Mouse (Mus musculus) cerebral cortex, adult 2 months (tissue): ENCODE data around the gene Rbm43.

Experiments used
- WGBS: fragments of 180-500 bp; shearing (Covaris S2); methylation state at CpG from one replicate; pipeline ENCODE4 v1.1.7; 2018; 5-methylcytosine and 5-hydroxymethylcytosine counted together

Gene Rbm43

DNA sequence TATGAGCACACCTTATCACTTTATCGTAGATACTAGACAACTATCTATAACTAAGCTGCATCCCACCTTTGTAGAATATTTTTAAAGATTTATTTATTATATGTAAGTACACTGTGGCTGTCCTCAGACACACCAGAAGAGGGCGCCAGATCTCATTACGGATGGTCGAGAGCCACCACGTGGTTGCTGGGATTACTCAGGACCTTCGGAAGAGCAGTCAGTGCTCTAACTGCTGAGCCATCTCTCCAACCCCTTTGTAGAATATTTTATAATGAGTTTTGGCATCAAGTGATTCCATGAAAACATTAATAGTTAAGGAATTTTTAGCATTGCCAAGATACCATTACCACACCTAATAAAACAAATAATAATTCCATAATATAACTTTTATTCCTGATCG is 20.4 kb downstream of the Rbm43 start:
- whole genome bisulfite sequencing, result 46% methylated on average over 7 of the region's 7 CpGs

DNA sequence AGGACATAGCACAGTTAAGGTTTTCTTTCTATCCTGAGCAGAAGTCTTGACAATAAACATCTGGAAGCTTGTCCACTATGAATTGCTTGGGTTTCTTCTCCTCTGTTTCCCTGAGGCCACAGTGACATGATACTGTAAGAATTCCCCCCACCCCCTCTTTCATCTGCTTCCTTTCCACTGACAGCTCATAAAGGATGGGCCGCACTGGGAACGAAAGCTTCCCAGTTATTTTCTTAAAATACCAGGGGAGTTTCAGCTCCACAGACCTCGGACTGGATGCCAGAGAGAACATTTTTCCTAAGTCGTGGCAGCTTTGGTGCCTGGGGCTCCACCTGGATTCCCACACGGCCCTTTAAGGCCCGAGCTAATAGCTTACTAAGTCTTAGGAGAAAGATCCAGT is 22.2 kb downstream of the Rbm43 start:
- 79% methylated on average over 6 of the region's 6 CpGs for WGBS

DNA sequence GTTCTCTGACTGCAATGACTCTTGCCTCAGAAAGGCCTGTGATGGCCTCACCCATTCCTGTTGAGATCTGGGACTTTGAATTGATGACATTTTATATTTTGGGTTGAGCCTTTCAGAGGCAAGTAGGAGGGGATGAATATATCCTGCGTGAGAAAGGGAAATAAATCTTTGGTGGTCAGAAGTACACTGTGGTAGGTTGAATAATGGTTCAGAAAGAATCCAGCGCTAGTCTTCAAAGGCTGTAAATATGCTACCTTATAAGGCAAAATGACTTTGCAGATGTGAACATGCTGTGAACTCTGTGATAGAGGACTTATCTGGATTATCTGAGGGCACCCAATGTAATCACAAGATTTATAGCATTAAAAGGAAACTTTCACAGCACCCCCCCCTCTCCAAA is 23.1 kb downstream of the Rbm43 start:
- WGBS, result 94% methylated on average over 2 of the region's 2 CpGs

DNA sequence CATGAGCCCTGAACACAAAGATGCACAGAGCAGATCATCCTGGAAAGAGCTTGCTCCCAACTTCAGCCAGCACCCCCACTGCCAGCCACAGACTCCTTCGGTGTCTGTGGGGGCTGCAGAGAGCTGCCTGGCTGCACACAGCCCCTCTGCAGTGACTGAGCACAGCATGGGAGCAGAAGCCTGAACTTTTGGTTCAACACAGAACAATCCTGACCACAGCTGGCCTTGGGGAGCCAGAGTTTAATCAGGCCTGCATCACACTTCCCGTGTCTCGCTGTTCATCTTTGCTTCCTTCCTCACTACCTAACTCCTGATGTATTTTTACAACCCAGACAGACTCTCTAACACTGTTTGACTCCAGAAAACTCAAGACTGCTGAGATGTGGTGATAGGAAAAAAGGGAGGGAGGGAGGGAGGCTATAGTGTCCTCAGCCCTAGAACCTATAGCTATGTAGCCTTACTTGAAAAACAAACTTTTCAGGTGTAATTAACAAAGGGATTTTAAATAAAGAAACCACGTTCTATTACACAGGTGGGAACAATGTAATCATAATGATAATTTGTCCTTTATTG is 27.3 kb downstream of the Rbm43 start:
- WGBS, result 68% methylated on average over 4 of the region's 4 CpGs

DNA sequence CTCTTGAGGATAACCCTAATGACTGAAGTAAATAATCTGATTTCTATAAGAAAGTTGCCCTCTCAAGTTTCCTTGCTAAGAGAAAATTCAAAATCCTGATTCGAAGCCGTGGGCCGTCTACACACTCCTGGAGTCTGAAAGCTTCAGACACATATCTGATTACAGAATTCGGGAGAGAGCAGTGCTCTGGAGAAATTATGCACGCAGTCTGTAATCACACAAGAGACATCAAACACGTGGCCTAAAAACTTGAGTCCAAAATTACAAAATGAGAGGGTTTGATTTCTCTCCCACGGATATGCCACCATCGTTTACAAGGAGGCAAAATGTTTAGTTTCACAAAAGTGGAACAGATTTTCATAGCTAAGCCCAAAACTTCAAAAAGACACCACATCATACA is 29.3 kb downstream of the Rbm43 start:
- 55% methylated on average over 8 of the region's 8 CpGs for WGBS

DNA sequence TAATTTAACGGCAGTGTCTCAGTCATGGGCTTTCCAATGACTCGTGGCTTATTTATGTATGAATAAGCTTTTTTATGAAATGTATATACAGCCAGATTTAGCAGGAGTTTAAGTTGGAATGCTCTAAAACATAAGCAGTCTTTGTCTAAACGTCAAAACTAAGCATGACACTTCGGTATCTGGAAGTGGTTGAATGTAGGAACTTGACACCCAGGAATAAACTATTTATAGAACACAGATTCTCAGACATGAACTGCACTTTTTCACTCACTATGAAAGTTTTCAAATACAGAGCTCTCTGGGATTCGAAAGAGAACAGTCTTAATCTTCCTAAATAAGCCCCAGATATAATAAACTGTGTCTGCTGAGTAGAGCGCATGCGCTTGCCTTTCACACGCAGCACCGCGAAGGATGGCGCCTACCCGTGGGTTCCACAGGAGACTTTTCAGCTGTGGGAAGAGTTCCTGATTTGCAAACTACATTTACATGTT is 42.5 kb downstream of the Rbm43 start:
- WGBS, result 60% methylated on average over 12 of the region's 12 CpGs

DNA sequence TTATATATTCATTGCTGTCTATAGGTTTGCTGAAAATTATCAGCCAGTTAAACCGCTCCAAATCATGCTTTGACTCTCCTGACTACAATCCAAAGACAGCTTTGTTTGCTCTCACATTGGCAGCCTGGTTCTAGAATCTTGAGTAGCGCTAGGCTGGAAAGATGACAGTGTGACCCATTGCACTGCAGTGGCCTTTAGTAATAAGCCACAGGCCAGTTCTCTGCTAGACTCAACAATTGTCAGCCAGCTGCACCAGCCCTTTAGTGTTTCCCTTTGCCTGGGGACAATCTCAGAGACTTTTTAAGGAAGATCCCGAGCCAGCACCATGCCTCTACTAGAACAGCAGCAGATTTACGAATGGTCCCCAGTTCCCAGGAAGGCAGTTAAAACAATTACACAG is 44.0 kb downstream of the Rbm43 start:
- 93% methylated on average over 4 of the region's 4 CpGs for WGBS

DNA sequence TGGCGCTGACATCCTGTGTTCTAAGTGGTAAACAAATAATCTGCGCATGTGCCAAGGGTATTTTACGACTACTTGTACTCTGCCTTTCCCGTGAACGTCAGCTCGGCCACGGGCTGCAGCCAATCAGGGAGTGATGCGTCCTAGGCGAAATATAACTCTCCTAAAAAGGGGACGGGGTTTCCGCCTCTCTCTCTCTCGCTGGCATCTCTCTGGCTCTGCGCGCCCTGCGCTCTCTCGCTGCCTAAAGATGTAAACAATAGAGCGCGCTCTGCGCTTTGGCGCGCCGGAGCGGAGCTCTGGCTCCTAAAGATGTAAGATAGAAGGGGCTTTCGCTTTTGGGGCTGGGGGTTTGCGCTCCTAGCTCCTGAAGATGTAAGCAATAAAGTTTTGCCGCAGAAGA is 44.8 kb downstream of the Rbm43 start:
- 99% methylated on average over 17 of the region's 26 CpGs for WGBS

DNA sequence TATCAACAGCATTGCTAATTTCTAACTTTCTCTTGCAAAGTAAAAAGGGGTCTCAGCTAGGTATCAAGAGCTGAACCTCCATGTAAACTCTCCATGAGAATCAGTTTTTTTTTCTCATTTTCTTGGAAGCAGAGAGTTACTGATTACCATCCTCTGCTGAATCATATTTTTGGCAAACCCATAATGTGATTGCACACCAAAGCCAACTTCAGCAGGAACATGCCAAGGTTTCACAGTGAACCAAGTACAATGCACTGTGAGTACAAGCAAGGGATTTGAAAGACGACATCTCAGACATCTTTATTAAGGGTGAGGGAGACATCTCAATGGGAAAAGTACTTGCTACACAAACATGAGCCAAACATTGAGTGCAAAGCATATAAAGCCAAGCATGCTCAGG is 54.8 kb downstream of the Rbm43 start:
- WGBS, result 50% methylated on average over 1 of the region's 1 CpGs
